Mouse (Mus musculus): ENCODE results near the gene Gm3435.
"Not testable (repeated sequence)": the region's sequence is repeated elsewhere in the genome, so short reads cannot be mapped to it uniquely, and the experiment has no call there.

Gm3435 gene

DNA sequence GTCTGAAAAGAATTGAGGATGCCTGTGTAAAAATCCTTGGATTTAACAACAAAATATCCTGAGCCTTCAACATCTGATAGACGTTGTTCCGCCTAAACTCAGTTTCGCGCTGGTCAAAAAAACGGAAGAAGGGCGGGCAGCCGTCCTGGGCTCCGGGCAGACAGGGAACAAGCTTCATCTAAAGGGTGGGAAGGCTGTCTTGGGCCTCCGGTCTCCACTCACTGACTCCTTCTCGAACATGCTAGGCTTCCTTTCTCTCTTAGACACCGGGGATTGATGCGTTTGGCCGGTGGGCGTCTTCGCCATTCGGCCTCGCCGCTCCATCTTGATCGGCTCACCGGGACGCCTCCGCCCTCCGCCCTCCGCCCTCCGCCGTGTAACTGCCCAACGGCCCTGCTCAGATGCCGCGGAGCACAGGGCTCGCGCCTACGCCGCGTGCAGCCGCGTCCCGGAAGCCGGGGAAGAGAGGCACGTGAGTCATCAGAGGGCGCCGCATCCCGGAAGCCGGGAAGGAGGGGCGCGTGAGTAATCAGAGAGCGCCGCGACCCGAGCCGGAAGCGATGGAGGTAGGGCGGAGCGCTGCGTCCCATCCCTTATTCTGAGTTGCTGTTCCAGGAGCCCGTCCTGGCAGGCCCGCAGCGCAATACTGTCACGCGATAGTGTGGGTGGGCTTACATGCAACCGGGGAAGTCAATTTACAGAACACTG, at the start of gene Gm3435:
Gene Gm3435 (plus strand): TSS at position 471 of the 708 bp plus-strand sequence.
- DNase-seq (ENCODE audit: extremely low read depth, low read depth, low spot score), result not testable (repeated sequence)

DNA sequence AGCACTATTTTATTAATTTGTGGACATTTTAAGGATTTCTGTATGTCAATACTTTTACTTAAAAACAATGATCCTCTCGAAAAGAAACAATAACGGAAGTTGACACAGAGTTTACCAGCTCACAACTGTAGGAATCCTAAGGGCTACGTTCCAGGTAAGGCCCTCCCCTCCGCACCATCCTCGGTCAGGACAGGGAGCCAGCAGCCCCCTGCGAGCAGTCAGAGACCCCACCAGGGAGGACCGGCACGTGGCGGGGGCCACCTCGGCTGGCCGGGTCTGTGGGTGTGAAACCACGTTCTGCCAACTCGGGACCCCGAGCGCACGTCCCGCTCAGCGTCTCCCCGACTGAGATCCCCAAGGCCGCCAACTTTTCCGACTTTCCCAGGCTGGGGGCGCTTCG, 49.5 kb upstream of the Gm3435 start:
- no peak for DNase-seq (ENCODE audit: extremely low read depth, low read depth, low spot score)

DNA sequence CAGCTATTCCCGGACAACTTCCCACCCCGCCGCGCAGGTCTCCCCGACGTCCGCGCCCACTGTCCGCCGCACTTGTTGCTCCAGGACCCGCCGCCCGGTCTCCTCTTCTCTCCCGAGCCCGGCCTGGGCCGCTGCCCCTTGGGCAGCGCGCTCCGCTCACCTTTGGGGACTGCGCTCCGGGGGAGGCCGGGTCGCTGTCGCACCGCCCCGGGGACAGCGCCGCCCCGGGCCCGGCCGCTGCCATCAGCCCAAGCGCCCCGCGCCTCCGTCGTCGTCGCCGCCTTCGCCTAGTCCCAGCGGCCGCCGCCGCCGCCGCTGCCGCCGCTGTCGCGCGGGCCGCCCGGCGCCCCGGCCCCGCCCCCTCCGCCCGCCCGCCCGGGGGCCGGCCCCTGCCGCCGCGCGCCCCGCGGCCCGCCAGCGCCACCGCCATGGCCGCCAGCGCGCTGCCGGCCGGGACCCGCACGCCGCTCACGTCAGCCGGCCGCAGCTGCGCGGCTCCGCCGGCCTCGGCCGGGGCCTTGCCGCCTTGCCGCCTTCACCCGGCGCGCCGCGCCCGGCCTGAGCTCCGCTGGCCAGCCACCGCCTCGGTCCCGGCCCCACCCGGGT, 48.9 kb upstream of the Gm3435 start, which contains the start of gene Phf10:
Gene Phf10 (minus strand): TSS at position 323 of the 606 bp plus-strand sequence.
- not testable (repeated sequence) for DNase-seq (ENCODE audit: extremely low read depth, low read depth, low spot score)

DNA sequence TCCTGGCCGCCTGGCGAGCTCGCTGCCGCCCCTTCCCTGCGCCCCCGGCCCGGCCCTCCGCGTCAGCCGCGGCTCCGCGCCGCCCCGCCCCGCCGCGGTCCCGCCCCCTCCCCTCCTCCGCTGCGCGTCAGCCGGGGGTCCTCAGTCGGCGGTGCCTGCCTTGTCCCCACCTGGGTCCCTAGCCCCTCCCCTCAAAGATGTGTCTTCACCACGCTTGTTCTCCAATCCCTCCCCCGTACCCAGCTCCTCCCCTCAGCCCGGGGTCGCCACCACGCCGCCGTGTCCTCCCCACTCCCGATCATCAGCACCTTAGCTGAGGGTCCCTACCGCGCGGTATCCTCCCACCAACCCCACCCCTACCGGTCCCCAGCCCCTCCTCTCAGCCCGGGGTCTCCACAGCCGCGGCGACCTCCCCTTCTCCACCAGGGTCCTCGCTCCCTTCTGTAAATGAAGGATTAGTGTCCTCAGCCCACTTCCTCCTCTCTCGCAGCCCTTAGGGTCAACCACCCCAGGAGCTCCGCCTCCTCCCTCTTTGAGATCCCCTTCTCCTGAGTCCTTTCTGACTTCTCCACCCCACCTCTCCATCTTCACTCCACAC, 48.3 kb upstream of the Gm3435 start:
- not testable (repeated sequence) for DNase-seq (ENCODE audit: extremely low read depth, low read depth, low spot score)

DNA sequence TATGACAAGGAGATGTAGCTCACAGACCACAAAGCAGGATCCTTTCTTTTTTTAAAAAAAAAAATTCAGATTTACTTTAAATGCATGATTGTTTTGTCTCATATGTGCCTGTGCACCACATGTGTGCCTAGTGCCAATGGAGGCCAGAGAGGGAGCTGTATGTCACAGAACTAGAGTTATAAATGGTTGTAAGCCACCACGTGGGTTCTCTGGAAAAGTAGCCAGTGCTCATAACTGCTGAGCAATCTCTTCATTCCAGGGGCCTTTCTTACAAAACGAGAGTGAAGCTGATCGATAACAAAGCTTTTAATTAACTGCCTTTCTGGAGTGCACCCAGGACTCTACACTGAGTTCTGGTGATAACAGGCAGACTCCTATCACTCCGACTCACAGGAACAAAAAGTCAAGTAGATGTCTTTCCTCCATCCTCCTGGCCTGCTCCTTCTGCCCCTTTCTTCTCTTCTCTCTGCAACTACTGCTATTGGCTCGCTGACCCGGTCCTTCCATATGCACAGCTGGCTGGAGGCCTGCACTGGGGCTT, 41.5 kb upstream of the Gm3435 start:
- DNase-seq (ENCODE audit: extremely low read depth, low read depth, low spot score), result not testable (repeated sequence)

DNA sequence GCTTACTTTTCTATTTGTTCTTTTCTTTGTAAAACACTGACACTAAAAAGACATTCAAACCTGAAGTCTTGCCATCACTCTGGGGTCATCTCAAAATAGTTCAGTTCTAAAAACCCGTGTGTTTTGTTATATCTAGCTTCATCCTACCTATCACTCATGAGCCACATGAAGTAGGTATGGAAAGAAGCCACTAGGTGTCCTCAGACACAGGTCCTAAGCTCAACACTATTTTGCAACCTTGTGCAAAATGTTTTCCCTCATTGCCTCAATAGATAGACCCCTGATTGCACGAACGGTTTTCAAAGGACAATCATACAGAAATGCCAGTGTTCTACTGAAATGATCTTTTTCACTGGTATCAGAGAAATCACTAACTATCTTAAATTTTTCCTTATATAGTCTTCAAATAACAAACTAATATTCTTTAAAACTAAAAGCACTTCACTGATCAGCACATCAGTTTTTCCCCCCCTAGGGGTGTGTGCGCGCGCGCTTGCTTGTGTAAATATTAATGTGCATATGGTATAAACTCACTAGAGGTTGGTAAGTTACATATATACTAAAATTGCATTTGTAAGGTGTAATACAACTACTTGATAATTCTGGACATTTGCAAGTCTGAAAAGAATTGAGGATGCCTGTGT, 32.1 kb upstream of the Gm3435 start:
- DNase-seq (ENCODE audit: extremely low read depth, low read depth, low spot score), result not testable (repeated sequence)

DNA sequence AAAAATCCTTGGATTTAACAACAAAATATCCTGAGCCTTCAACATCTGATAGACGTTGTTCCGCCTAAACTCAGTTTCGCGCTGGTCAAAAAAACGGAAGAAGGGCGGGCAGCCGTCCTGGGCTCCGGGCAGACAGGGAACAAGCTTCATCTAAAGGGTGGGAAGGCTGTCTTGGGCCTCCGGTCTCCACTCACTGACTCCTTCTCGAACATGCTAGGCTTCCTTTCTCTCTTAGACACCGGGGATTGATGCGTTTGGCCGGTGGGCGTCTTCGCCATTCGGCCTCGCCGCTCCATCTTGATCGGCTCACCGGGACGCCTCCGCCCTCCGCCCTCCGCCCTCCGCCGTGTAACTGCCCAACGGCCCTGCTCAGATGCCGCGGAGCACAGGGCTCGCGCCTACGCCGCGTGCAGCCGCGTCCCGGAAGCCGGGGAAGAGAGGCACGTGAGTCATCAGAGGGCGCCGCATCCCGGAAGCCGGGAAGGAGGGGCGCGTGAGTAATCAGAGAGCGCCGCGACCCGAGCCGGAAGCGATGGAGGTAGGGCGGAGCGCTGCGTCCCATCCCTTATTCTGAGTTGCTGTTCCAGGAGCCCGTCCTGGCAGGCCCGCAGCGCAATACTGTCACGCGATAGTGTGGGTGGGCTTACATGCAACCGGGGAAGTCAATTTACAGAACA, 31.5 kb upstream of the Gm3435 start, which contains the start of the genes 9030025P20Rik and Gm3417:
Gene 9030025P20Rik (plus strand): TSS at position 107 of the 677 bp plus-strand sequence.
Gene Gm3417 (minus strand): TSS at position 429 of the 677 bp plus-strand sequence.
- DNase-seq (ENCODE audit: extremely low read depth, low read depth, low spot score), result not testable (repeated sequence)

DNA sequence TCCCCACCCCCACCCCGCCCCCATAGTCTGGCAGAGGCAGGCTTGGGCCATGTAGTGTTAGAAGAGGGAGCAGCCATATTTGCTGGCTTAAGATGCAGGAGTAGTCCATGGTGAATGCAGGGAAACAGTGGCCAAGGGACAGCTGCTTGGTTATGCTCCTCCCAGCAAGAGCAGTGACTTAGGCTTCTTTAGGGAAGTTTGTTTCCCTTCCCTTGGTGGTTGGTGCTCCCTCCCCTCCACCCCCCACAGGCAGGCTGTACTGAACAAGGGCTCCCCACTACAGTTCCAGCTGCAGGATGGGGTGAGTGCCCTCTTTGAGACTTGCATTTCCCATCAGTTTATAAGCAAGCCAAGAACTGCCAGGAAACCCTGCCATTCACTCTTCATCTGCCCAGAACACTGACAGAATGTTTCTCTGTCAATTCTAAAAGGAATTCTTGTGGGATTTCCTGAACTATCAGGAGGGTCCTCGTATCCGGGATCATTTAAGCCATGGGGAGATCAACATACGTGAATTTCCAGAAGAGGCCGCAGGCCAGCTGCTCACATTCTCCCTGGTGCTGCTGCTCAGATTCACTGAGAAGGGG, 19.8 kb upstream of the Gm3435 start:
- not testable (repeated sequence) for DNase-seq (ENCODE audit: extremely low read depth, low read depth, low spot score)

DNA sequence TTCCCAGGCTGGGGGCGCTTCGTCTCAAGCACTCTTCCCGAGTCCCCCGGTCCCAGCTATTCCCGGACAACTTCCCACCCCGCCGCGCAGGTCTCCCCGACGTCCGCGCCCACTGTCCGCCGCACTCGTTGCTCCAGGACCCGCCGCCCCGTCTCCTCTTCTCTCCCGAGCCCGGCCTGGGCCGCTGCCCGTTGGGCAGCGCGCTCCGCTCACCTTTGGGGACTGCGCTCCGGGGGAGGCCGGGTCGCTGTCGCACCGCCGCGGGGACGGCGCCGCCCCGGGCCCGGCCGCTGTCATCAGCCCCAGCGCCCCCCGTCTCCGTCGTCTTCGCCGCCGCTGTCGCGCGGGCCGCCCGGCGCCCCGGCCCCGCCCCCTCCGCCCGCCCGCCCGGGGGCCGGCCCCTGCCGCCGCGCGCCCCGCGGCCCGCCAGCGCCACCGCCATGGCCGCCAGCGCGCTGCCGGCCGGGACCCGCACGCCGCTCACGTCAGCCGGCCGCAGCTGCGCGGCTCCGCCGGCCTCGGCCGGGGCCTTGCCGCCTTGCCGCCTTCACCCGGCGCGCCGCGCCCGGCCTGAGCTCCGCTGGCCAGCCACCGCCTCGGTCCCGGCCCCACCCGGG, 17.3 kb upstream of the Gm3435 start:
- not testable (repeated sequence) for DNase-seq (ENCODE audit: extremely low read depth, low read depth, low spot score)

DNA sequence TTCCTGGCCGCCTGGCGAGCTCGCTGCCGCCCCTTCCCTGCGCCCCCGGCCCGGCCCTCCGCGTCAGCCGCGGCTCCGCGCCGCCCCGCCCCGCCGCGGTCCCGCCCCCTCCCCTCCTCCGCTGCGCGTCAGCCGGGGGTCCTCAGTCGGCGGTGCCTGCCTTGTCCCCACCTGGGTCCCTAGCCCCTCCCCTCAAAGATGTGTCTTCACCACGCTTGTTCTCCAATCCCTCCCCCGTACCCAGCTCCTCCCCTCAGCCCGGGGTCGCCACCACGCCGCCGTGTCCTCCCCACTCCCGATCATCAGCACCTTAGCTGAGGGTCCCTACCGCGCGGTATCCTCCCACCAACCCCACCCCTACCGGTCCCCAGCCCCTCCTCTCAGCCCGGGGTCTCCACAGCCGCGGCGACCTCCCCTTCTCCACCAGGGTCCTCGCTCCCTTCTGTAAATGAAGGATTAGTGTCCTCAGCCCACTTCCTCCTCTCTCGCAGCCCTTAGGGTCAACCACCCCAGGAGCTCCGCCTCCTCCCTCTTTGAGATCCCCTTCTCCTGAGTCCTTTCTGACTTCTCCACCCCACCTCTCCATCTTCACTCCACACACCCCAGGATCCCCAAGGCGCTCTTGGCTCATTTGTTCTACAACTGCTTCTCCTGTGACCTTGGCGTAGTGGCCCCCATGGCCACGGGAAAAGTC, 16.7 kb upstream of the Gm3435 start:
- not testable (repeated sequence) for DNase-seq (ENCODE audit: extremely low read depth, low read depth, low spot score)

DNA sequence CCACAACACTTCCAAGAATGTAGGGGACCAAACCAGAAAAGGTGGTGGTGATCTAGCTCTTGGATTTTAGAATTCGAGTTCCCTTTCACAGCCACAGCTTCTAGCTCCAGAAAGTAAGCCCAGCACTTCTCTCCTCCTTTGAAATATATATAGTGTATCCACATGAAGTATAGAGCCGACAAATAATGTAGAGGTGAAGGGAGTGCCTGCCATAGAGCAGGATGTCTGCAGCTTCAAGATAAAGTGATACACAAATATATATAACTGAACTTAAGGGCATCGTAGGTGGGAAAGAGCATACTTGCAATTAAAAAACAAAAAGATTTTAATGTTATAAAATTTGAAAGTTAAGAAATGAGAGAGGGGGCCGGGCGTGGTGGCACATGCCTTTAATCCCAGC, 15.8 kb upstream of the Gm3435 start:
- not testable (repeated sequence) for DNase-seq (ENCODE audit: extremely low read depth, low read depth, low spot score)

DNA sequence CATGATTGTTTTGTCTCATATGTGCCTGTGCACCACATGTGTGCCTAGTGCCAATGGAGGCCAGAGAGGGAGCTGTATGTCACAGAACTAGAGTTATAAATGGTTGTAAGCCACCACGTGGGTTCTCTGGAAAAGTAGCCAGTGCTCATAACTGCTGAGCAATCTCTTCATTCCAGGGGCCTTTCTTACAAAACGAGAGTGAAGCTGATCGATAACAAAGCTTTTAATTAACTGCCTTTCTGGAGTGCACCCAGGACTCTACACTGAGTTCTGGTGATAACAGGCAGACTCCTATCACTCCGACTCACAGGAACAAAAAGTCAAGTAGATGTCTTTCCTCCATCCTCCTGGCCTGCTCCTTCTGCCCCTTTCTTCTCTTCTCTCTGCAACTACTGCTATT, 9.9 kb upstream of the Gm3435 start:
- not testable (repeated sequence) for DNase-seq (ENCODE audit: extremely low read depth, low read depth, low spot score)

DNA sequence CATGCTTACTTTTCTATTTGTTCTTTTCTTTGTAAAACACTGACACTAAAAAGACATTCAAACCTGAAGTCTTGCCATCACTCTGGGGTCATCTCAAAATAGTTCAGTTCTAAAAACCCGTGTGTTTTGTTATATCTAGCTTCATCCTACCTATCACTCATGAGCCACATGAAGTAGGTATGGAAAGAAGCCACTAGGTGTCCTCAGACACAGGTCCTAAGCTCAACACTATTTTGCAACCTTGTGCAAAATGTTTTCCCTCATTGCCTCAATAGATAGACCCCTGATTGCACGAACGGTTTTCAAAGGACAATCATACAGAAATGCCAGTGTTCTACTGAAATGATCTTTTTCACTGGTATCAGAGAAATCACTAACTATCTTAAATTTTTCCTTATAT, 888 bp upstream of the Gm3435 start:
- not testable (repeated sequence) for DNase-seq (ENCODE audit: extremely low read depth, low read depth, low spot score)

DNA sequence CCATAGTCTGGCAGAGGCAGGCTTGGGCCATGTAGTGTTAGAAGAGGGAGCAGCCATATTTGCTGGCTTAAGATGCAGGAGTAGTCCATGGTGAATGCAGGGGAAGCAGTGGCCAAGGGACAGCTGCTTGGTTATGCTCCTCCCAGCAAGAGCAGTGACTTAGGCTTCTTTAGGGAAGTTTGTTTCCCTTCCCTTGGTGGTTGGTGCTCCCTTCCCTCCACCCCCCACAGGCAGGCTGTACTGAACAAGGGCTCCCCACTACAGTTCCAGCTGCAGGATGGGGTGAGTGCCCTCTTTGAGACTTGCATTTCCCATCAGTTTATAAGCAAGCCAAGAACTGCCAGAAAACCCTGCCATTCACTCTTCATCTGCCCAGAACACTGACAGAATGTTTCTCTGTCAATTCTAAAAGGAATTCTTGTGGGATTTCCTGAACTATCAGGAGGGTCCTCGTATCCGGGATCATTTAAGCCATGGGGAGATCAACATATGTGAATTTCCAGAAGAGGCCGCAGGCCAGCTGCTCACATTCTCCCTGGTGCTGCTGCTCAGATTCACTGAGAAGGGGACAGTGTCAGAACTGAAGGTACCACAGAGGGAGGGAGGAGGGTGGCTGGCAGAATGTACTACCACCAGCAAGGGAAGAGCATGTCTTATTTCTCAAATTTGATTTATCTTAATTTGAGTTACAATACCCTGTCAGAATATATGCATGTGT, 11.7 kb downstream of the Gm3435 start:
- not testable (repeated sequence) for DNase-seq (ENCODE audit: extremely low read depth, low read depth, low spot score)

DNA sequence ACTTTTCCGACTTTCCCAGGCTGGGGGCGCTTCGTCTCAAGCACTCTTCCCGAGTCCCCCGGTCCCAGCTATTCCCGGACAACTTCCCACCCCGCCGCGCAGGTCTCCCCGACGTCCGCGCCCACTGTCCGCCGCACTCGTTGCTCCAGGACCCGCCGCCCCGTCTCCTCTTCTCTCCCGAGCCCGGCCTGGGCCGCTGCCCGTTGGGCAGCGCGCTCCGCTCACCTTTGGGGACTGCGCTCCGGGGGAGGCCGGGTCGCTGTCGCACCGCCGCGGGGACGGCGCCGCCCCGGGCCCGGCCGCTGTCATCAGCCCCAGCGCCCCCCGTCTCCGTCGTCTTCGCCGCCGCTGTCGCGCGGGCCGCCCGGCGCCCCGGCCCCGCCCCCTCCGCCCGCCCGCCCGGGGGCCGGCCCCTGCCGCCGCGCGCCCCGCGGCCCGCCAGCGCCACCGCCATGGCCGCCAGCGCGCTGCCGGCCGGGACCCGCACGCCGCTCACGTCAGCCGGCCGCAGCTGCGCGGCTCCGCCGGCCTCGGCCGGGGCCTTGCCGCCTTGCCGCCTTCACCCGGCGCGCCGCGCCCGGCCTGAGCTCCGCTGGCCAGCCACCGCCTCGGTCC, 14.0 kb downstream of the Gm3435 start:
- not testable (repeated sequence) for DNase-seq (ENCODE audit: extremely low read depth, low read depth, low spot score)

DNA sequence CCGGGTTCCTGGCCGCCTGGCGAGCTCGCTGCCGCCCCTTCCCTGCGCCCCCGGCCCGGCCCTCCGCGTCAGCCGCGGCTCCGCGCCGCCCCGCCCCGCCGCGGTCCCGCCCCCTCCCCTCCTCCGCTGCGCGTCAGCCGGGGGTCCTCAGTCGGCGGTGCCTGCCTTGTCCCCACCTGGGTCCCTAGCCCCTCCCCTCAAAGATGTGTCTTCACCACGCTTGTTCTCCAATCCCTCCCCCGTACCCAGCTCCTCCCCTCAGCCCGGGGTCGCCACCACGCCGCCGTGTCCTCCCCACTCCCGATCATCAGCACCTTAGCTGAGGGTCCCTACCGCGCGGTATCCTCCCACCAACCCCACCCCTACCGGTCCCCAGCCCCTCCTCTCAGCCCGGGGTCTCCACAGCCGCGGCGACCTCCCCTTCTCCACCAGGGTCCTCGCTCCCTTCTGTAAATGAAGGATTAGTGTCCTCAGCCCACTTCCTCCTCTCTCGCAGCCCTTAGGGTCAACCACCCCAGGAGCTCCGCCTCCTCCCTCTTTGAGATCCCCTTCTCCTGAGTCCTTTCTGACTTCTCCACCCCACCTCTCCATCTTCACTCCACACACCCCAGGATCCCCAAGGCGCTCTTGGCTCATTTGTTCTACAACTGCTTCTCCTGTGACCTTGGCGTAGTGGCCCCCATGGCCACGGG, 14.7 kb downstream of the Gm3435 start:
- DNase-seq (ENCODE audit: extremely low read depth, low read depth, low spot score), result not testable (repeated sequence)

DNA sequence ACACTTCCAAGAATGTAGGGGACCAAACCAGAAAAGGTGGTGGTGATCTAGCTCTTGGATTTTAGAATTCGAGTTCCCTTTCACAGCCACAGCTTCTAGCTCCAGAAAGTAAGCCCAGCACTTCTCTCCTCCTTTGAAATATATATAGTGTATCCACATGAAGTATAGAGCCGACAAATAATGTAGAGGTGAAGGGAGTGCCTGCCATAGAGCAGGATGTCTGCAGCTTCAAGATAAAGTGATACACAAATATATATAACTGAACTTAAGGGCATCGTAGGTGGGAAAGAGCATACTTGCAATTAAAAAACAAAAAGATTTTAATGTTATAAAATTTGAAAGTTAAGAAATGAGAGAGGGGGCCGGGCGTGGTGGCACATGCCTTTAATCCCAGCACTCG, 15.5 kb downstream of the Gm3435 start:
- not testable (repeated sequence) for DNase-seq (ENCODE audit: extremely low read depth, low read depth, low spot score)

All from fat pad, adult 2 months (tissue).